Mouse (Mus musculus) midbrain, postnatal 0 days (tissue): ENCODE measurements at regions not wholly inside any gene's neighbourhood (a gene's known extent, or its start where the extent isn't known, plus 50 kb on each side); places are given as distances from the start of the nearest gene placed in this dataset.

Experiments
- ATAC-seq: fragments of 200-750 bp; cut with Nextera tagmentation; 2 replicates; pipeline ENCODE4 v1.8.0; 2017; ENCODE audit warnings: moderate number of reproducible peaks, mild to moderate bottlenecking, moderate TSS enrichment, moderate library complexity; ENCODE audit not compliant: low FRiP score
- DNase-seq: peaks from one replicate; pipeline ENCODE4 v3.0.0-alpha.2; 2015; ENCODE audit warnings: low spot score
- H3K27ac ChIP-seq: fragments of 300-500 bp; sonication (generic); 2 replicates; pipeline ENCODE4 v1.5.1; 2014; ENCODE audit warnings: low read depth, mild to moderate bottlenecking, low read length, mixed read lengths
- H3K27me3 ChIP-seq: fragments of 300-500 bp; sonication (generic); 2 replicates; pipeline ENCODE4 v1.6.1; 2014; ENCODE audit warnings: low read length, control low read depth, mixed read lengths; ENCODE audit not compliant: insufficient read depth
- H3K36me3 ChIP-seq: fragments of 300-500 bp; sonication (generic); 2 replicates; pipeline ENCODE4 v1.6.1; 2014; ENCODE audit warnings: low read length, control low read depth, mixed read lengths; ENCODE audit not compliant: insufficient read depth
- H3K4me1 ChIP-seq: fragments of 300-500 bp; sonication (generic); 2 replicates; pipeline ENCODE4 v1.6.1; 2014; ENCODE audit warnings: mild to moderate bottlenecking, control low read depth, antibody characterized with exemption, low read length, mixed read lengths; ENCODE audit not compliant: insufficient read depth
- H3K4me2 ChIP-seq: fragments of 300-500 bp; sonication (generic); 2 replicates; pipeline ENCODE4 v1.6.1; 2014; ENCODE audit warnings: low read depth, mild to moderate bottlenecking, low read length, mixed read lengths; ENCODE audit not compliant: poor library complexity, severe bottlenecking
- H3K4me3 ChIP-seq: fragments of 300-500 bp; sonication (generic); 2 replicates; pipeline ENCODE4 v1.5.1; 2014; ENCODE audit warnings: low read depth, mild to moderate bottlenecking, low read length, moderate library complexity
- H3K9ac ChIP-seq: fragments of 300-500 bp; sonication (generic); replicated peaks from 2 replicates; pipeline ENCODE4 v1.6.1; 2014; ENCODE audit warnings: mild to moderate bottlenecking, low read length, moderate library complexity, mixed read lengths; ENCODE audit not compliant: poor library complexity, severe bottlenecking
- H3K9me3 ChIP-seq: fragments of 300-500 bp; sonication (generic); 2 replicates; pipeline ENCODE4 v1.6.1; 2016; ENCODE audit warnings: low read length, control low read depth
- CTCF ChIP-seq: IDR thresholded peaks from 2 replicates; pipeline ENCODE4 v1.5.1; 2016; ENCODE audit warnings: antibody characterized with exemption, mild to moderate bottlenecking
- whole genome bisulfite sequencing: fragments of 180-500 bp; shearing (Covaris S2); extraction: QIAGEN DNeasy Blood & Tissue Kit; methylation state at CpG from one replicate; pipeline ENCODE4 v1.1.7; 2014; 5-methylcytosine and 5-hydroxymethylcytosine counted together

GRCm38 (mm10) chr10:91575323-91576064, 394.4 kb upstream of the Tmpo start:
- no peak for TF ChIP-seq CTCF
- no peaks in the 10 kb centered on the region for H3K36me3 ChIP-seq
- WGBS: 69% methylated on average over 17 of the region's 17 CpGs
- no peak for DNase-seq
- no peak for ATAC-seq
- no peak overlapping the region for H3K27ac ChIP-seq
- H3K27me3 ChIP-seq: no peaks in the 10 kb centered on the region
- H3K4me3 ChIP-seq: no peak overlapping the region
- no peak overlapping the region for H3K9ac ChIP-seq
- no peaks in the 10 kb centered on the region for H3K9me3 ChIP-seq
- H3K4me2 ChIP-seq: no peak overlapping the region
- no peaks in the 10 kb centered on the region for H3K4me1 ChIP-seq

- no peak for TF ChIP-seq CTCF
- Histone ChIP-seq H3K4me1 (no peaks in the 10 kb centered on the region), H3K36me3 (no peaks in the 10 kb centered on the region), H3K4me2 (no peak overlapping the region), H3K9ac (no peak overlapping the region), H3K9me3 (no peaks in the 10 kb centered on the region), H3K27me3 (no peaks in the 10 kb centered on the region), H3K27ac (no peak overlapping the region), H3K4me3 (no peak overlapping the region)
- DNase-seq: no peak
- ATAC-seq: no peak
- 91% methylated on average over 7 of the region's 7 CpGs for WGBS
Measured at GRCm38 (mm10) chr10:91572796-91573195, 391.7 kb upstream of the Tmpo start.

- 81% methylated on average over 6 of the region's 6 CpGs for WGBS
- H3K36me3 ChIP-seq: no peaks in the 10 kb centered on the region
- no peak for ATAC-seq
Measured at GRCm38 (mm10) chr10:91569046-91569445, 387.9 kb upstream of the Tmpo start.

GRCm38 (mm10) chr10:91566116-91566774, 385.1 kb upstream of the Tmpo start:
- H3K9me3 ChIP-seq: no peaks in the 10 kb centered on the region
- no peak overlapping the region for H3K9ac ChIP-seq
- no peak for ATAC-seq
- no peak for TF ChIP-seq CTCF
- H3K27me3 ChIP-seq: no peaks in the 10 kb centered on the region
- no peak overlapping the region for H3K27ac ChIP-seq
- no peaks in the 10 kb centered on the region for H3K4me1 ChIP-seq
- no peak overlapping the region for H3K4me3 ChIP-seq
- no peaks in the 10 kb centered on the region for H3K36me3 ChIP-seq
- no peak overlapping the region for H3K4me2 ChIP-seq
- 26% methylated on average over 7 of the region's 7 CpGs for WGBS
- no peak for DNase-seq

More at GRCm38 (mm10) chr10:91569046-91569445, 387.9 kb upstream of the Tmpo start:
- DNase-seq: no peak
- no peaks in the 10 kb centered on the region for H3K27me3 ChIP-seq
- H3K9me3 ChIP-seq: no peaks in the 10 kb centered on the region
- no peak for TF ChIP-seq CTCF
- H3K4me2 ChIP-seq: no peak overlapping the region
- no peak overlapping the region for H3K4me3 ChIP-seq
- H3K9ac ChIP-seq: no peak overlapping the region
- no peaks in the 10 kb centered on the region for H3K4me1 ChIP-seq
- no peak overlapping the region for H3K27ac ChIP-seq

GRCm38 (mm10) chr10:91559307-91559706, 378.2 kb upstream of the Tmpo start:
- no peak overlapping the region for H3K4me2 ChIP-seq
- H3K9me3 ChIP-seq: no peaks in the 10 kb centered on the region
- H3K4me3 ChIP-seq: no peak overlapping the region
- no peak overlapping the region for H3K9ac ChIP-seq
- ATAC-seq: no peak
- WGBS: 45% methylated on average over 5 of the region's 5 CpGs
- no peaks in the 10 kb centered on the region for H3K27me3 ChIP-seq
- no peaks in the 10 kb centered on the region for H3K36me3 ChIP-seq
- no peak for DNase-seq
- TF ChIP-seq CTCF: no peak
- H3K4me1 ChIP-seq: no peaks in the 10 kb centered on the region
- no peak overlapping the region for H3K27ac ChIP-seq

- TF ChIP-seq CTCF: no peak
- Histone ChIP-seq H3K9me3 (no peaks in the 10 kb centered on the region), H3K4me1 (no peaks in the 10 kb centered on the region), H3K4me3 (no peak overlapping the region), H3K27me3 (no peaks in the 10 kb centered on the region), H3K4me2 (no peak overlapping the region), H3K27ac (no peak overlapping the region), H3K36me3 (no peaks in the 10 kb centered on the region), H3K9ac (no peak overlapping the region)
- ATAC-seq (no peak), DNase-seq (no peak)
- 87% methylated on average over 4 of the region's 4 CpGs for WGBS
Measured at GRCm38 (mm10) chr10:91548071-91548470, 367.0 kb upstream of the Tmpo start.
